Mouse (Mus musculus): ENCODE results near the gene Ski. TPM values are rescaled to one million over a fixed set of nuclear protein-coding genes. Genes with fewer than 3 reads are reported as not detected.
A peak's percentile ranks its signal among the peaks of the same experiment; 100 is the strongest.

Ski gene
- total RNA-seq, 2 experiments from 2014 or later = 55.0 to 63.9 TPM

DNA sequence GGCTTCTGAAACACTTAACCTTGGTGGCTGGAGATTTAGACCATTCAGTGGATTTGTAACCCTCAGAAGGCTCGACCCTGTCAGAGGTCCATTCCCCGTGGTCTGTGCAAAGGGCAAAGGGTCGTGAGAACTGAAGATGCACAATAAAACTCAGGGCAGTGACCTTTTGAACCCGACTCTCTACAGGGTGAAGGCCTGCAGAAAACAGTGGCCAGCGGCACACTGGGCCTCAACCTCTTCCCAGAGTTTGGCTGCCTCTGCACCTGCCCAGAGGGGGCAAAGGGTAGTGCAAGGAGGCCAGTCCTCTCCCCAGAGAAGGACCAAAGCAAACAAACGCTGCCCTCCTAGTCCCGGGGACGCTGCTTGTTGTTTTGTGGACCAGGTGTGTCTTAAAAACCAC, 34.1 kb downstream of the Ski start:
- intact Hi-C loops (cut with DNase I) = loop anchor here (5.0 kb wide), 2 partner anchors 41 to 59 kb away; partner anchors contain the start of gene Faap20
- no peak for DNase-seq (ENCODE audit: low spot score)

DNA sequence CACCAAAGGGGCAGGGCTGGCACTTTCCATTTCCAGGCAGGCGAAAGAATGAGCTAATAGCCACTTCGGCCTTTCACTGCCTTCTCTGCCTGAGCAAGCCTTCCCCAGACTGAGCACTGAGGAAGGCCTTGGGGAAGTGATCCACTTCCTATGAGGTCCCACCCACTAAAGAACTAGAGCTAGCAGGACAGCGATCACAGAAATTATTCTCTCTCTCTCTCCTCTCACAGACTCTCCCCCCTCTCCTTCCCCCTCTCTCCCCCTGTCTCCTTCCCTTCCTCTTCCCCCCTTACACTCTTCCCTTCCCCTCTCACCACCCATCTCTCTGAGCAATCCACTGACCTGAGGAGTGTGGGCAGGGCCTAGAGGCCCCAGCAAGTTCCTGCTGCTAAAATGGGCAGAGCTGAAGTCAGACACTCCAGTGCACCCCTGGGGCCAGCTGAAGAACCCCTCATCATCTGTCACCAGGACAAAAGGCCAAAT, 35.2 kb downstream of the Ski start:
- intact Hi-C loops (cut with DNase I) = loop anchor here (5.0 kb wide), 2 partner anchors 40 to 60 kb away; partner anchors contain the start of gene Faap20
- no peak for DNase-seq (ENCODE audit: low spot score)

DNA sequence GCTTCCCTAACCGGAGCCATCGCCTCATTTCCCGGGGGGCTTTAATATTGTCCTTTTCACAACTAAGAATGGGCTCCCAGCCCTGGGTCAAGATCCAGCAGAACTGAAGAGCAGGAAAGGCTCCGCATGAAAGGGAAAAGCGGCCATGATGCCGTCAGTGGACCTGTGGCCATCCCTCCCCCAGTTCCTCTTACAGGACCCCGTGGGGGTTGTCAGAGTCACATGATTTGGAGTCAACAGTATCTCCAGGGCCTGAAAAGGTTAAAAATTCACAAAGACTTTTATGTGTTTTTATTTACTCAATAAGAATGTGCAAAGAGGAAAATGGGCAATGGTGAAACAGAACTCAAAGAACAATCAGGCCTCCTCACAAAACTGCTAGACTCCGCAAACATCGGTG, 36.5 kb downstream of the Ski start:
- intact Hi-C loops (cut with DNase I) = loop anchor here (5.0 kb wide), 2 partner anchors 39 to 61 kb away; partner anchors contain the start of gene Faap20
- DNase-seq (ENCODE audit: low spot score) = no peak

DNA sequence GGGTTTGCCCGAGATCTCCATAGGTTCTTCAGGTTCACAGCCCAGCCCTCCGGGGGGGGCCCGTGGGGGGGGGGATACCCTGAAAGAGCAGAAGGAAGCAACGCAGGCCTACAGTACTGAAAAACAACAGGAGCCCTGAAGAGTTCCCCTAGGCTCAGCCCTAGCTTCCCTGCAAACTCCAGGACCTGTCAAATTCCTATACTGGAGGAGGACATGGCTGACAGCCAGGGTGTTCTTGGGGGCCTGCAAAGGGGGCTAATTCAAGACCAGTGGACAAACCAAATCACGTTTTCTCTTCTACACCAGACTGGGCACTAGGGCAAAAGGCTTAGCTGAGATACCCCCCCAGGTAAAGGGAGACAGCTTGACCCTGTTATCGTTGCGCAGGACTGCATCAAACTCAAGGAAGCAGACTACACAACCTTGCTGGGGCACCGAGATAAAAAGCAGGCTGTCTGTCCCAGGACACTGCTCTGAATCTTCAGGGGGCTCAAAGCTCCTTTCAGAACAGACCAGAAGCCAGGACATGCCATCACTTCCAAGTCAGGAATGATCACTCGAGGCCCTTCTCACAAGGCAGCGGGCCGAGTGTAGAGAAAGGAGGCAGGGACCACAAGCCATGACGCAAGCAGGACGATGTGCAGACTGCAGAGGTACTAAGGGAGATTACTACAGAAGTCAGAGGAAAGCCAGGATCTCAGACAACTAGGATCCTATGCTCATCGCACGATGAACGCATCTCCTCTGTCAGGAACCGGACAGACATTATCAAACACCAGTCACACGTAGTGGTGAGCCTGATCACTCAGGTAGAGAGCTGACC, 37.9 kb downstream of the Ski start:
- no peak for DNase-seq (ENCODE audit: low spot score)
- intact Hi-C loops (cut with DNase I) = loop anchor here (5.0 kb wide), 2 partner anchors 37 to 63 kb away; partner anchors contain the start of gene Faap20

DNA sequence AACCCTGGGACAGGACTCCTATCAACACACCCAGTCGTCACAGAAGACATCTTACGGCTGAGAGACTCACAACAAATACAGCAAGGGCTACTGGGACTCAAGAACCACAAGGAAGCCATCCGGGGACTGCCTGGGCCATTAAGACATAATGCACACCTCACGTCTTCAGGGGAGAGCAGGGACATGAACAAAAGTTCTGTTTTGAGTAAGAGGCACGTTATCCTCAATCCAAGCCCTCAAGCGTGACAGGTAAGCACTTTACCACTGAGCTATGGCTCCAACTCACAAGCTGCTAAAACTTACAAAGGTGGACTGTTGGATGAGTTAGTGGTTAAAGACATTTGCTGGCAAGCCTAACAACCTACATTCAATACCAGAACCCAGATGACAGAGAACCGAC, 39.2 kb downstream of the Ski start:
- intact Hi-C loops (cut with DNase I) = no loop called here
- DNase-seq (ENCODE audit: low spot score) = no peak

DNA sequence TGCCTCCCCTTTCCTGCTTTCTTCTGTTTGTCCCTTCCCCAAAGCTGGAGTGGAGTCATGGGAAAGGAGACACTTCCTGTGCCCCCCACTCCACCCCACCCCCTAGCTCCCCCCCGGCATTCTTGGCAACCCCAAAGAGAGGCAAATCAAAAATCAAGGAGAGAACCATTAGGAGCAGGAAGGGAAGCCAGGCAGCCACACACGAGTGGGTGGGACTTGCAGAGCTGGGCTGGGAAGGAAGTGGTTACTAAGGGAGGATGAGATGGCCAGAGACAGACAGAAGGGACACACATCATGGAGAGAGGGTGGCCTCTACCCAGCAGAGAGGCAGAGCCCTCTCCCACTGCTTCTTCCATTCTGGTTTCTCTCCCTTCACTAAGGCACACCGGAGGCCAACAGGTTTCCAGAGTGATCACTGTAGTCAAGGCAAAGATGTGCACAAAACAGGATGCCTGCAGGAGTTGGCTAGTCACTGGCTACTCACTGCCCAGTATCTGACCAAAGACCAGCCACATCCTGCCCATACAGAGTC, 43.3 kb downstream of the Ski start:
- intact Hi-C loops (cut with DNase I) = loop anchor here (5.0 kb wide), 1 partner anchor 38 kb away; no protein-coding TSS in a partner anchor
- DNase-seq (ENCODE audit: low spot score) = no peak

DNA sequence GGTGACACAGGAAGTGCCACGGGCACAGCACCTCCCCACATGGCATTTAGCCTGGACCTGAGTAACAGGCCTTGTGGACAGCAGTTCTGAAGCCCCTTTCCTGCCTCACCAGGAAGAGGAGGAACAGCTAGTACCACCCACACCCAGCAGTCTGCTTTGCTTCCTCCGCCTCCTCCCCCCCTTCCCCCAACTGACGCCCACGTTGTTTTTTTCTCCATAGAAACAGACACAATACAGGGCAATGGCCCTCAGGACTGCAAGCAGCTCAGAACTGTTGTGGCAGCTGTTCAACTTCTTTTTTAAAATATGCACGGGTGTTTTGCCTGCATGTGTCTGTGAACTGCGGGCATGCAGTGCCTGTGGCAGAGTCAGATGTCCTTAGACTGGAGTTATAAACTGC, 44.1 kb downstream of the Ski start:
- DNase-seq (ENCODE audit: low spot score) = peak; percentile 73
- intact Hi-C loops (cut with DNase I) = loop anchor here (5.0 kb wide), 1 partner anchor 39 kb away; no protein-coding TSS in a partner anchor

DNA sequence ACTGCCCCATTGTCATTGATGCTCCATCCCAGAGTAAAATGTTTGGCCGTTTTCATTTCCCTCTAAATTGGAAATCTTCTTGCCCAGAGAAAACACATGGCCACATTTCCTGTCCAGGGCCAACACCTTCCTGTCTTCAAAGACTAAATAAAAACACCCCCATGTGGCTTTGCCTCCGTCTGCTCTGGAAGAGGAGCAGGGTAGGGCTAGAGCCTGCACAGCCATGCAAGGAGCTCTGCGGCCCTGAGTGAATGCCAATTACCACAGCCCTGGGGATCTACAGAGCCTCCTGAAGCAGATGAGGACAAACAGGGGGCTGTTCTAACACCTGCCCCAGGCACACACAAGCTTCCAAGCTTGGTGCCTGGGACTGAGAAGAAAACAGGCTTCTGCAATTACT, 46.2 kb downstream of the Ski start:
- DNase-seq (ENCODE audit: low spot score) = no peak
- intact Hi-C loops (cut with DNase I) = loop anchor here (5.0 kb wide), 1 partner anchor 41 kb away; no protein-coding TSS in a partner anchor

DNA sequence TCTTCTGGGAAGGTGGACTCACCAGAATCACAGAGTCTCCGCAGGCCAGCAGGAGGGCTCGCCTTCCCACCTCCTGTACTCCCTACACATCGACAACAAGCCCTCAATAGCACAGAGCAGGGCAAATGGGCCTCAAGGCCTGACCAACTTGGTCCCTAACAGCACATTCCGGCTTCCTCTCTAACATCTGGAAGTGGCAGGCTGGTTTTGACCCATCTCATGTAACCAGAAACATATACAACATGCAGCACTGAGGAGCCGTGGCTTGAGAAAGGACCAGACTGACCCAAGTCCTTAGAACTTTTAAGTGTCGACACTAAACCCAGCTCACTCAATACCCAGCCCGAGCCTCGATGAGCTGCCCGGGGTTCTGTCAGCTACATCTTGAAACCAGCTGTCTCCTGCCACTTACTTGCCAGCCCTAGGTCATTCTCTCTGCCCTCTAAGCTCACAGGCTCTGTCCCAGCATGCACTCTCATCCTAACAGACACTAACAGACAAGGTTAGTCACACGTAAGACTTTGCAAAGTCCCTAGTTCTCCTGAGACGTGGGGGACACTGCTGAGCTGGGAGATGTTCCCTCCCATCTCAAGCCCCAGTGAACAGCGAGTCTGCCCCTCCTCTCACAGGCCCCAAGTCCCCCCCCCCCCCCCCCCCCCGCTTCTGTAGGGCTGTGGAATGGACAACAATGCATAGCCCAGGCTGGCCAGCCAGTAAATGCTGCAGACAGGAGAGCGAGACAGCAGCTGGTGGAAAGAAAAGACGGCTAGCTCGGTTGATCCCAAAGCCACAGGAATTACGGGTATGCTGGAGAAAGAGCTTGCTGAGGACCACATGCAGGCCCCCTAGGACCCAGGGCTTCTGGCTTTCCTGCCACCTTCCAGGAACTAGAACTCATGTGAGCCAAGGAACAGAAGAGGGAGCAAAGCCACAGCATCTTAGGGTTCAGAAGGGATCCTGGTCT, 48.3 kb downstream of the Ski start:
- intact Hi-C loops (cut with DNase I) = loop anchor here (2.0 kb wide), 1 partner anchor 17 kb away; no protein-coding TSS in a partner anchor
- no peak for DNase-seq (ENCODE audit: low spot score)

DNA sequence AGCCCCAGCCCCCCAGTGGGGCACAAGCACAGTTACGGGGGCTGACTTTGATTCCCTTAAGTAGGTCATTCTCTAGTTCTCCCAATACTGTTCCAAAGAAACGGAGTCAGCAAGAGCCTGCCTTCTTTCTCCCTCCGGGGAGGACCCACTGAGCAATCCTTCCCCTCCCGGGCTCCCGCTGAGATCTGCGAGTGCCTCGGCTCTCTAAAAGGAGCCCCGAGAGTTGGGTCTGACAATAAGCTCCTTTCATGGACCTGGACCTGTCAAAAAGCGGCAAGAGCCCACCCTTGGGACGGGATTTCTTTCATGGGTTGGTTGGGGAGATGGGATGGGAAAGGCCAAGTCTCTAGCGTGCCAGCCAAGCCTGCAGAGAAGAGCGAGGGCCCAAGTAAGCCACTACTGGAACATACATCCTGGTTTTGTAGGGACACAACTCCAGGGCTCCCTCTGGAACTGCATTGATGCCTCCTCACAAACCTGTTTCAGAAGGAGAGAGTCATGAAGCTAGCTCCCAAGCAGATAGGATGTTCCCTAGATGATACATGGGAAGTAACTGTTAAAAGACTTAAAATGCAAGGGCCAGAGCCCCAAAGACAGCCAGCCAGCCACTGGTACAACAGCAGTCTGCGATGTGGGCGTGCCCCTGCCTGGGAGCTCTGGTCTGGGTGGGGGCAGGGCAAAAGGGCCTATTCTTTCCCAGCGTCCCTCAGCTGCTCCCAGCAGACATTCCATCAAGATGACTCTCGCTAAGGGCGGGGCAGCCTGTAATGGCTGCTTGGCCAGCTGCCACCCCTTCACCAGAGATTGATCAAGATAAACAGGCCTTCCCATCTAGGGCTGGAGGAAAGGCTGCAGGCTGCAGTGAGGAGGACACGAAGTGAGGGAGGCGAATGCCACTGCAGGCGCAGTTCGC, 49.2 kb downstream of the Ski start:
- peak; percentile 89 for DNase-seq (ENCODE audit: low spot score)
- intact Hi-C loops (cut with DNase I) = loop anchor here (1.0 to 2.0 kb wide), 2 partner anchors 16 to 26 kb away; no protein-coding TSS in a partner anchor

DNA sequence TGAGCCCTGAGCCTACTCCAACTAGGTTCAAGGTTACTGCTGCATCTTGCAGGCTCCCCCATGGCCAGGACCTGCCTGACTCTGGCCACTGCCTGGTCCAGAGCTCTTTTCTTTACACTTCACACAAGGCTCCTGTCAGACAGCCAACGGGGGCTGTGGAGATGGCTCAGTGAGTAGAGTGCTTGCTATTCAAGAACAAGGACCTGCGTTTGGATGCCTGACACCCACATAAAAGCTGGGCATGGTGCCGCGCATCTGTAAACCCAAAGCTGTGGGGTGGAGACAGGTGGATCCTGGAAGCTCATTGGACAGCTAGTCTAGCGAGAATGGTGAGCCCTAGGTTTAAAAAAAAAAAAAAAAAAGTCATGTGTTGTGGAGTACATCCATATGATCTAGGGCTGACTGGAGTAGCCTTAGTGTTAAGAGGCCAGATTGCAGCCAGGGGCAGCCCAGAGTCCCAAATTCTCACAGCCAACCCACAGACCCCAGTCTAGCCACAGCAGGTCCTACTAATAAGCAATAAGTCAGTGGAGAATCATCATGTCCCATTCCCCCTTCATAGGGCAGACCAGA, 50.3 kb downstream of the Ski start:
- intact Hi-C loops (cut with DNase I) = loop anchor here (1.0 to 2.0 kb wide), 2 partner anchors 15 to 27 kb away; no protein-coding TSS in a partner anchor
- DNase-seq (ENCODE audit: low spot score) = no peak

DNA sequence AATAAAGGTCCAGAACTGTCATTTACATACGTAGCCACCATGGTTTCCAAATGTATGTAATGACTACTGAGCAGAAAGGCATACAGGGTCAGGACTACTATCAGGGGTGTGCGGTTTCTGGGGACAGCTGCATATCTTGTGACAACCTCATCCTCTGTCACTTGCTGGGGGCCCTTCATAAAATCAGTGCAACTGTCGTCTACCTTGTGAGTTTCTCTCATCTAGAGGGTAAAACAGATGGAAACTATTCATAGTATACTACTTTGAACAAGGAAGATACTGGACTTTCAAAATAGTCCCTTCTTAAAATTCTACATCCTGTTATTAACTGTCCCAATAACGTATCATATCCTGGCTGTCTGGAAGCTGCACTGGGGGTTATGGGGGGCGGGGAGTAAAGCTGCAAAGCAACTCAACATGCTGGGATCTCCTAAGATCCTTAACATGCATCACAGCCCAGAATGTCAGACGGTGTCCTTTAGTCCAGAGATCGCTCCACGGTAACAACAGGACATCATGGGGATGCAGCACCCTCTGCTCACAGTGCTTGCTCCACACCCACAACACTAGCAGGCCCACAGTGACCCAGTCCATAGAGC, 51.7 kb downstream of the Ski start:
- intact Hi-C loops (cut with DNase I) = no loop called here

DNA sequence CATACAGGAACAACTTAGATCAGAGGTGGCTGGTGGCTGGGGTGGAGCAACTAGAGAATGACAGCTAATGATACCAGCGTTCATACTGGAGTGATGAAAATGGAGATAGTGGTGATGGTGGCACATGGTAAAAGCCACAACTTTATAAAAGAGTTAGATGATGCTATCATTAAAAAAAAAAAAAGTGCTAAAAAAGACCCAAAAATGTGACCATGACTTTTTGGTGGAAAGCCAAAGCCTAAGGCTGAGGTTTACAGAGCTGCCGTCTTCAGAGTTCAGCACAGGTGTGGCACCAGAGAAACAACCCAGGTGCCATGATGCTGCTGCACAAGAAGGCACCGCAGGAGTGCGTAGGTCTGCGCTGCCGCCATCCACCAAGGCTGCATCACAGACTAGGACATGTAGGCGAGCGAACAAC, 53.5 kb downstream of the Ski start:
- DNase-seq (ENCODE audit: low spot score) = no peak
- intact Hi-C loops (cut with DNase I) = no loop called here

More for the DNA sequence above, 51.7 kb downstream of the Ski start:
- DNase-seq (ENCODE audit: low spot score) = no peak

DNA sequence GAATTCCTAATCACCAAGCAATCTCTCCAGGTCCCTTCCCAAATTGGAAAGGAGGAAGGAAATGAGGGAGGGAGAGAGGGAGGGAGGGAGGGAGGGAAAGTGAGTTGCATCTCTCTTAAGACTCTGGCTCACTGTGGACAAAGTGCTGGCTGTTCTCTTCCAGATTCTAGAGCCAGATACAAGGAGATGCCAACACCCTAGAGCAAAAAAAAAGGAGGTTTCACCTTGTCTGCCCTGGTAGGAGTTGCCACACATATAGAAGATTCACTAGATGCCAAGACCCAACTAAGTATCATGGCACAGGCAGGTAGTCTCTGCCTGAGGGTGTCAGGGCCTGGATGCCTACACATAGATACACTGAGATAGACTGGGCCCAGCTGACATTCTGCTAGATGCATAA, 56.5 kb downstream of the Ski start:
- intact Hi-C loops (cut with DNase I) = no loop called here
- DNase-seq (ENCODE audit: low spot score) = no peak

DNA sequence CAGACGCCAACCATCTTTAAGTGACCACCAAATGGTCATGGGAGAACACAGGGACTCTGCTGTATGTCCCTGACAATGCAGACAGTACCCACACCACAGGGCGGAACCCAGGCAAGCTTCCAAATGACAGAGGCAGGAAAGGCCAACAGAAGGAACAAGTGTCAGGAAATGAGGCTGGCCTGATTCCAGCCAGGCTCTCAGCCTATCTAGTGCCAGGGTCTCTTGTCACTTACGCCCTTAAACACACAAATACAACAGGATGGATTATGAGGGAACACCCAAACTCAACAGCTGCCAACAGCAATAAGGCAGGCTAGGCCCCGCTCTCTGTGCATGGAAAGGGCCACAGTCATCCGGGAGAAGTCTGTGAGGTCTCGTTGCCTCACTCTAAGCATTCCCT, 57.8 kb downstream of the Ski start:
- DNase-seq (ENCODE audit: low spot score) = peak; percentile 77
- intact Hi-C loops (cut with DNase I) = no loop called here

DNA sequence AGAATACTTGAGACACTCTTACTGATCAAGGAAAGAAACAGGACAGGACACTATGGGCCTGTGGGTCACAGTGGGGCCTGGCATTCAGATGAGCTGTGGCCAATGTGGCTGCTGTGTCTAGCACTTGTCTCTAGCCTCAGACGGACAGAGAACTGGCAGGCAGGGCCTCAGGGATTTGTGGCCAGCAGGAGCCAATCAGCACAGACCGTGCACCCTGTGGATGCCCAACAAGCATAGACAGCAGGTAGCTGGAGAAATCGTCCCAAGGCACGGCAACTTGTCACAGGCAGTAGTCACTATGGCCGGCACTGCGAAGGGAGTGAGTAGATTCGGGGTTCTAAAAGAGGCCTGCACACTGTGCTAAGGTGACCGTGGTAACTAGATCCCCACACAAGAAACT, 58.7 kb downstream of the Ski start:
- DNase-seq (ENCODE audit: low spot score) = no peak
- intact Hi-C loops (cut with DNase I) = no loop called here

DNA sequence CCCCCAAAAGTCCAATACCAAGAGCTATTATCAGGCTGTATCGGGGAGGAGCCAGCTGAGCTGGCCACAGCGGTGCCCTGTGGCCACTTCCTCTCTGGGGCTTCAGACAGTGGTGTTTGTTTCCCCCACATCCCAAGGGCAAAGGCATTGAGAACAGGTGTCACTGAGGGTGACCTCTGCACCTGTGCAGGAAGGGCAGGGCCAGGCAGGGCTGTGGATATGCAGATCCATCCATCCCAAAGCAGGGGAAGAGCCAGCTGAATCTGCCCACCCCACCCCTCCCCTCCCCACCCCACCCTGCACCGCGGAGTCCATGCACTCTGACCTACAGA, 59.1 kb downstream of the Ski start:
- no peak for DNase-seq (ENCODE audit: low spot score)
- intact Hi-C loops (cut with DNase I) = no loop called here

Measured in heart, postnatal 25 days (tissue).